Mouse (Mus musculus) c-Kit-positive CD71-positive TER-119-positive erythroid progenitor cells, embryonic 14.5 days (primary cell): ENCODE results near the gene Psmc1.

ENCODE experiments used
- DNase-seq: peaks from one replicate; pipeline ENCODE4 v3.0.0-alpha.2; 2013; ENCODE audit warnings: low spot score

Psmc1 gene

DNA sequence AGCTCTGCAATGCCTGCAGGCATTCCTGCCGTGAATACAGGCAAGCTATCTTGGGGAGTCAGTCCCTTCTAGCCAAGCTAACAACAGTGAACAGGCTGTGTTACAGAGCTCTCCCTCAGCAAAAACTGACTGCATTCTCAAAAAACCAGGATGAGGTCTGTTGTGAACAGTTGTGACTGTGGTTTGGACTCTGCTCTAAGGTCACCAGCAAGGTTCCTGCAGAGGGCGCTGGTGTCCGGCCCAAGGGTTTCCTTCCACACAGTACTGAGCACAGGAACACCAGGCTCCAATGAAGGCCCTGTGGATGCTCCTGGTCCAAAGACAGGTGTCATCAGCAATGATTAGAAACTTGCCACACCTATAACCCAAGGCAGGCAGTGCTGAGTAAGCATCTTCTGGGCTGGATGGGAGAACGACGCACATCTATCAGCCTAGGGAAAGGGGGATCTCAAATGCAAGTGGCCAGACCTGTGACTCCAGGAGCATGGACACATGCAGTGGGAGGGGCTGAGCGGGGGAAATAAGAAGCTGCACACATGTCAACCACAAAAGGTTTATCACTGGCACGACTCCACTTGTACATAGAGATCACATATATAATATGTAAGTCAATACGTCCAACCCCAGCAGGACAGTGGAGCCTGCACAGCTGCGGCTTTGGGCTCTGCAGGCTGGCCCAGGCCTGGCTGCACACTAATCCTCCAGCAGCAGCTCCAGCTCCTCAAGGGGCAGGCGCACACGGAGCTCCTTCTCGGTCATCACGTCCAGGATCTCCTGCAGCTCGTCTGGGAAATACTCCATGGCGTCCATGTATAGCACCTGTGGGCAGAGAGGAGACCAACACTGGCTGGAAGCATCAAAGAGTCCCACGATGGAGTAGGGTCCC is 15.2 kb downstream of the Psmc1 start:
- DNase-seq = no peak

DNA sequence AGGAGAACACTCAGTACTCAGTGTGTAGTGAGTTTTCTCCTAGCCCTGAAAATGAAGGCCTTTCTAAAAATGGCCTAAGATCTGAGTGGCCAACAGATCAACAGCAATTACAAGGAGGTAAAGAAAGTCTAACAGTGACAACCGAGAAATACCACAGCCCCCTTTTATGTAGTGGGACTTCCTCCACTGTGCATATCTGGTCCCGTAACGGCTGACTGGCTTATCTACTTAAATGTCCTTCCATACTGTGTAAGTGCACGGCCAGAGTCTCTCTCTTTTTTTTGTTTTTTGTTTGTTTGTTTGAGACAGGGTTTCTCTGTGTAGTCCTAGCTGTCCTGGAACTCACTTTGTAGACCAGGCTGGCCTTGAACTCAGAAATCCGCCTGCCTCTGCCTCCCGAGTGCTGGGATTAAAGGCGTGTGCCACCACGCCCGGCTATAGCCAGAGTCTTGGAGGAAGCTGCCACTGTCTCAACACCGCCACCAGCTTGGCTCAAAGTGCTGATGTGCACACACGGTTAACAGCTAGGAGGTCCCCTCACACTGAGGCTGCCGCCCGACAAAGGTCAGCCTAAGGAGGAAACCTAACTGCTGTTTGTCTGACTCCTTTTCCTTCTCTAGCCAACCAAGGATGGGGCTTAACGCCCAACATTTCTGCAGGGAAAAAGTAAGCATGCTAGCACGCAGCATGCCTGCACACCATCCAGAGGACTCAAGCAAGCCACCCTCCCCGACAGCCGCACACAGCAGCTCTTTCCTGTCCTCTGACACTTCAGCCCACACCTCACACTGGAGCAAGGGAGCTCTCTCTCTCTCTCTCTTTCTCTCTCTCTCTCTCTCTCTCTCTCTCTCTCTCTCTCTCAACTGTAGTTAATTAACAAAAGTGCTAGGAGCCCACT is 17.3 kb downstream of the Psmc1 start:
- no peak for DNase-seq

DNA sequence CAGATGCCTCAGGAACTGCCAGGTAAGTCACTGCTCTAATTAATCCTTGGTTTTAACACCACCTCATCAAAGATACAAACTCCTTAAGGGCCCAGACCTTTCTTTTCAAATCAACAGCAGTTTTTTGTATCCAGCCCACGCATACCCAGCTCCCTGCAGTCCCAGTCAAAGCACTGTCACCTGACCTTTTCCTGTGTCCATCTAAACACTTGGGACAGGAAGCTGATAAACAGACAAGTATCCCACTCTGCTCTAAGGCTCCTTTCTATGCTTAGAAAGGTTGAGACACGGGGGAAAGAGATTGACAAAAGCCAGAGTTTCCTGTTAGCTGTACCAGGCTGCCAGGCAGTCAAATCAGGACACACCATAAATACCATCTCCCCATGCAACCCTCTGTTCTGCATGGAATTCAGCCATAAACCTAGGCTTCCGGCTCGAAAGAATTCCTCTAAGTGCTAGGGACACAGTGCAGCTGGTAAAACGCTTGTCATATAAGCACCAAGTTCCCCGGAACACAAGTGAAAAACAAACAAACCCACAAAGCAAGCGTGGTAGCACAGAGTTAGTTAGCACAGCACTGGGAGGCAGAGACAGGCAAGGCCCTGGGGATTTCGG is 18.0 kb downstream of the Psmc1 start:
- DNase-seq = no peak

DNA sequence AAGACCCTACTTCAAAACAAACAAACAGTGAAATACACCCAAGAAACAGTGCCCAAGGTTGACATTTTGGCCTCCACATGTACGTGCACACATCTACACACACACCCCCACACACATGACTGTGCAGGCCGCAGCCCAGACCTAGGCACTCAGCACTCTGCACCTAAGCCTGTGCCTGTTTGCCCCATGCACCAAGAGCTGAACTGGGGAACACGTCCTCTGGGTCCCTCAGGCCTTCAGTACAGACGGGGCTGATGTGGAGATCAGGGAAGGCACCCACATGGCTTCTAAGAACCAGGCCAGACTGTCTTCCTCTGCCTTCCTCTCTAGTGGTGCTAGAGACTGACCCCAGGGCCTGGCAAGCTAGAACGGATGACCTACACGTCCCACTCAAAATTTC is 18.6 kb downstream of the Psmc1 start:
- DNase-seq = no peak

DNA sequence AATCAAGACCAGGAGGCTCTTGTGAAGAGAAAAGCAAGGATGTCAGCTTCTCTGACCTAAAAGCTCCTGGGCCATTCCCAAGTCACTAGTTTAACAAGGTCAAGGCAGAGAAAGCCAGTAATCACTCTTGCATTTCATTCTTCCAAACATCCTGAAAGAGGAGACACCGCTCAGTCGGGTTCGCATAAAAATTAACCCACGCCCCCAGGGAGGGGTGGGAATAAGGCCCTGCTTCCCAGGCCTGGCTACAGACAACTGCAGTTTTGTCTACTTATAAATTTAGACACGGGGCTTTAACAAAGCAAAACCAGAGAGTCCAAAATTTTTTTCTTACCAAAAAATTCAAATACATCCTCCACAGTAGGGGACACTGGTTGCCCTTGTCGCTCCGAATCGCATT is 19.0 kb downstream of the Psmc1 start:
- DNase-seq = no peak

DNA sequence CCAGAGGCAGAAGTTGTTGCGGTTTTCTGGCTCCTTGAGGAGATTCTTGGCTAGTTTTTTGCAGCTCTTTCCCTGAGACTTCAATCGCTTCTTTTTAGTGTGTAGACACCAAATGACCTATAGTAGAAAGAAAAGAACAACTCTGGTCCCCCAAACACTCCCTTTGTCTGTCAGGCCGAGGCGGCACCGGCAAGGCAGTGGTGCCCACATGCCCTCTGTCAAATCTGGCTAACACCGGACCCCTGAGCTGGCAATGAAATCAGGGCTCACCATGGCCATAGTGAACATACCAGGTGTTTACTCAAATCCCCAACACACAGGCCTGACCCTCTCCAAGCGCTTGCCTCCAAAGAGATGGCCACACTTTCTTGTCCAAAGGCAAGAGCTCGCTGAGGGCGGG is 21.2 kb downstream of the Psmc1 start:
- DNase-seq = no peak

DNA sequence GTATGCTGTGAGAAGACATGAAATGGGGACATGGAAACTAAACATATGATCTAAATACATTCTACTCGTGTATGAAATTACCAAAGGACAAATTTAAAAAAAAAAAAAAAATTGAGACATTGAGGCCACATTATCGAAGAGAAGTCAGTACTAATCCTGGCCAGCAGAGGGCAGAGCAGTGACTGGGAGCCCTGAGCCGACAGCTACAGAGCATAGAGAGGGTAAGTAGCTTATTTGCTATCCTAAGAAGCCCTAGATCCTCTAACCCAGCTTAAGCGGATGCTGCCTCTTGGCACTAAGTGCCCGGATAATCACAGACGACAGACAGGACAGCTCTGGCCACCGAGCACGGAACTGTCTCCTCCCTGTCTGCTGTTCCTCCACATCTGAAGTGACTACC is 21.7 kb downstream of the Psmc1 start:
- DNase-seq = peak; percentile 48

DNA sequence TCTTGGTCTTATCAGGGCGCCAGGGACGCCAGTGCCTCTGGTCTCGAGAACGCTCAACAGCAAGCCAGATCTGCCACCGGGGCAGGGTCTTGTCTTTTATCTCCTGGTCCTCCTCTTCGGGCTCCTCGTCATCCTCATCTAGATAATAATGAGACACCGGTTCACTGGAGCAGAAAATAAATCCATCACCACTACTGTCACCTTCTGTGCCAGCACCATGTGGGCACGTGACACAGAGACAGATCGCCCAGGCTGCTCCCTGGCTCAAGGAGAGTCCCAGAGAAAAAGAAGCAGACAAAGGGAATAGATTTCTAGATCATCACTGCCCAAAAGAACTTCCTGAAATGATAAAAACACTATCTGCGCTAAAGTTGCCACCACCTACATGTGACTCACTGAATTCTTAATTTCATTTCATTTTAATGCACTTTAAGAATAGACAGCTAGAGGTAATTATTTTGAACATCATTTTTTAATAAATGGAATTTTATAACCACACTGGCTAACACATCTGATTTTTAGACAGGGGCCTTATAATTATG is 24.5 kb downstream of the Psmc1 start:
- no peak for DNase-seq

DNA sequence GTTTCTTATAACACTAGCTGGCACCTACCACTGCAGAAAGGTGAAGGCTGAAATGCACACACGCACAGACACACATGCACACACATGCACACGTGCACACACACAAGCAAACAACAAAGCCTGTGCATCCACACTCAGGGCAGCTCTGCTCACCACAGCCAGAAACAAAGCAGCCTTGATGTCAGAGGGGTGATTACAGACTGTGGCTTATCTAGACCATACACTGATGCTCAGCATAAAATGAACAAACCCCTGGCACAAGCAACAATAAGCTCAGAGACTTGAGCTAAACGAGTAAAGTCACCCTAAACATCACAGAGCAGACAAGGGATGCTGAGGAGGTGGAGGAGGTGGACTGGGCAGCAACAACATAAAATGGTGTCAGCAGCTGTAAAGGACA is 25.2 kb downstream of the Psmc1 start:
- no peak for DNase-seq

DNA sequence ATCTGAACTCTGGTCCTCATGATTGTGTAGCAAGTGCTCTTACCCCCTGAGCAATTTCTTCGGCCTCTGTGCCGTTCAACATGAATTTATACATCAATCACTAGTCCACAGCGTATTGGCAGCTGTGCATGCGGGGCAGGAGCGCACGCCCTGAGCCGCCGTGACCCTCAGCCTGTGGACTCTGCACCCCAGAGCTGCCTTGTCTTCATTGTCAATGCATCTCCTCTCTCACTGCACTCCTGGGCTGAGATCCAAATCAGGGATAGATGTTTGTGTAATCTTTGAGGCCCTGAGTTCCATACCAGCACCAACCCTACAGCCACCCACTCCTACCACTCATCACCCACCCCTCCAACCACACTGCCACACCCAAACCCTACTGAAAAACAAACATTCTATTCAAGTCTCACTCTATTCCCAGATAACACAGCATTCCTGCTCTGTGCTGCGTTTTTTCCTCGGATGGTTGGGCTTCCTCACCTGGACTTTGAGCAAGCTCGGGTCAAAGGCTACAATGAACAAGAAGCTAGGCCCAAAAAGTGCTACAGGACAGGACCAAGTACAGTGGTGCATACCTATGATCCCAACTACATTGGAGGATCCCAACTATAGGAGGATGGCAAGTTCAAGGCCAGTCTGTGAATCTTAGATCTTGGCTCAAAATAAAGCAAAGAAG is 33.0 kb downstream of the Psmc1 start:
- DNase-seq = no peak

DNA sequence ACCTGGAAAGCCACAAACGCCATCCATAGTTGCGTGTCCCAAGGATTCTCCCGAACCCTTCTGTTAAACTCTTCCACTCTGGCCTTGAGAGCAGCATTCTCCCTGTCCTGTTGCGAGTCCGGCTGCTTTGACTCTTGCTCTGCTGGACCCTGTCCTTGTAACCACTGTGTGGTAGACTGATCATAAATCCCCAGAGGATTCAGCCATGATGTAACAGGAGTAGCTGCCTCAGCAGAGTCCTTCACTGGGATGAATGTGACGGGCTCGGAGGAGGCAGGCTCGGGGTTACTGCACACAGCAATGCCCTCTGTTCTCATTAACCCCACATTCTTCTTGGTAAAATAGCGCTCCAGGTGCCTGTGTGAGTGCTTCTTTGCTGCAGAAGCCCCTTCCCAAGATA is 33.8 kb downstream of the Psmc1 start:
- no peak for DNase-seq

DNA sequence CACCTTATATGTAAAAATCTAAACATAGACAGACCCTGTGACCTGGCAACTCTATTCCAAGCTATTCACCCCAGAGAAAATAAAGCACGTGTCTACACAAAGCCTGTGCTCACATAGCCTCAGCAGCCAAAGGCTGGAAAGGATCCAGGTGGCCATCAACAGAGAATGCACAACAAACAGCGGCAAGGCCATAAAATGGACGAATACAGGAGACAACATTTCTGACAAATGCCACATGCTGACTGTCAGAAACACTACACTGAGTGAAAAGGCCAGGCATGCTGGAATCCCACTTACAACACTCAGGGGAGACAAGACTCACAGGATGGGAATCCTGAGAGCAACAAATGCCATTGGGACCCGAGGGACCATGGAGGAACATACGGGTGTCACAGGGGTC is 34.3 kb downstream of the Psmc1 start:
- no peak for DNase-seq

DNA sequence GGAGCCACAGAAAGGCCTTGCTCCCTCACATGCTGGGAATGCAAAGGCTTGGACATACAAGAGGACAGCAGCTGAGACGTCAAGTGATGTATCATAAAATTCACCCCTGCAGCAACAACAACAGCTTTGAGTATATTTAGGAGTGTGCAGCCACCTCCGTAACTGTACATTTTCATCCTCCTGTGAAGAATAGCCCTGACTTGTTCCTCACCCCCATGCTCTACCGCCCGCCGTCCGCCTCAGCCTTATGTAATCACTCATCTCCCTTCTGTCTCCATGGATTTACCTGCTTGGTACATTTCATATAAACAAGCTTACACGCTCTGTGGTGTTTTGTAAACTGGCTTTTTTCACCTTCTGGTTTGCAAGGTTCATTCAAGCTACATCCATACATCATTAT is 42.5 kb downstream of the Psmc1 start:
- DNase-seq = no peak

DNA sequence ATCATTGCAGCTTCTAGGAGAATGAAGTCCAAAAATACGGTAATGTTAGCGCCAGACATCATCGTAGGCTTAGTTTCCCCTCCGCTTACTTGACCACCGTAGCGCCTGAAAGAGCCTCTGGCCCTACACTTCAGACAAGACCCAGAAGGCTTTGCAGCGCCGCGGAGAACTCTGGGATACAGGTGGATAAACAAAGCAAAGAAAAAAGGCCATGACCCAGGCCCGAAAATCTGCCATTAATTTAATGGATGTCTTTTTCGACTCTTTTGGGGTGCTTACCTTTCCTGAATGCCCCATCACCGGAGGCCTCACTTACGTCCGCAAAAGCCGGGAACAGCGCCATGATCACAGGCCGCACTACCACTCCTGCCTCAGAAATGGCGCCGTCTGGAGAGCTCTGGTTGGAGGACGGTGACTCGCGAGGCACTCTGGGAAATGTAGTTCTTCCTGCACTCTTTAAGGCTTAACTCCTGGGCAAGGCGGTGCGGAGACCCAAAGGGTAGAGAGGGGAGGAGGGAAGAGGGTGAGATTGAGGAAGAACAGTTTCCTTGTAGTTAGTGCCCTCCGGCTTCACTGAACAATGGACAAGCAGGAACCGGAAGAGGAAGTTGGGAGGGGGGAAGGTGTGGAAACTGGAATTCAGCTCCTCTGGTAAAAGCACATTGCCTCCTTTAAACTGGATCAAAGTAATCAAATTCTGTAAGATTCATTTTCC is 49.5 kb downstream of the Psmc1 start, which contains the start of gene Nrde2:
Nrde2 (minus strand) TSS at position 393 of the 715 bp plus-strand sequence.
- peak; percentile 85 for DNase-seq

DNA sequence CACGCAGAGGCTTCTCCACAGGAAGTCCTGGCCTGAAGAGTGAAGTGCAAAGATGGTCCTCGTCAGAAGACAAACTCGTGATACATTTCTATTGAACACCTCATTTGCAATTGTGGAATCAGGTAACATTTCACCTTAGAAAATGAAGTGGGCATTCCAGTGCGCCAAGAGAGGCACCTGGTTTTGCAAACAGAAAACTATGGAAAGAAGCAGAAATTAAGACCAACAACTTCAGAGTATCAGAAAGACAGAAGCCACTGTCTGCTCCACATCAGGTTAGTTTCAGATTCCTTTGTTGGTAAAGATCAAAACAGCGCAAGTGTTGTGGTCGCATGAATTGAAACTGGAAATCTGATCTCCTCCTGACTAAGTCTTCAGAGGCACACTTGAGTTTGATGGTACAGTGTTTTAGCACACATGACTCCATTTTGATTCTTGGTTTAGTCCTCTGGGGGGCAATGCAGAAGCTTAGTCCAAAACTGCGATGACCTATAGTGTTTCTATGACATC is 55.1 kb downstream of the Psmc1 start:
- no peak for DNase-seq

DNA sequence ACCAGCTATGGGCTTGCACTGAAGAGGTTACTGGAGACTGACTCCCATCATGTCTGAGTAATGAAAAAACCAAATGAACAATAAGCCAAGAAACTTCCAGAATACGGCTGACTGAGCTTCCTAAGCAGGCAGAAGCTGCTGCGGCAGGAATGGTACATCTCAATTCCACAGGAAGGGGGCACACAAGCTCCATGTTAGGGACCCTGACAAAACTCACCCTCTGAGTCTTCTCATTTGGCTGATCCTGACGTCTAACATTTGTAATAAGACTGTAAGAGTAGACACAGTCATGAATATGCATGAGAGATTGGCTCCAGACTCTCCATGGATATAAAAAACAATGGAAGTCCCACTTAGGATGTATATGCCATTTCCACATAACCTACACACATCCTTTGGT is 56.2 kb downstream of the Psmc1 start:
- no peak for DNase-seq

DNA sequence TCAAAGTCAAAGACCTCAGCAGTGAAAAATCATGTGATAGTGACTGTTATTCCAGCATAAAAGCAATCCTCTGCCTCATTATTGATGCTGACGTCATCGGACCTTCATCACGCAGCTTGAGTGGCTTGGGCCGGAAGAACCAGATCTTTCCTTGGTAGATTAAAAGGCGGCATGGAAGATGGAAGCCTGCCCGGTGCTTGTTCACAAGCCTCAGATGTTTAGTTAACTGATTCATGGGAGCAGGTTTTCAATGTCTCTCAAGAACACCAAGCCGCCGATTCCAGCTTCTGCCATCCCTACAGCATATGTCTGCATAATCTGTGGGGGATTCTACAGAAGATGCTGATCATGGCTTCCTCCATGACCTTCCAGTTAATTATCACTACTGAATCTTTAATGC is 57.0 kb downstream of the Psmc1 start:
- DNase-seq = no peak

DNA sequence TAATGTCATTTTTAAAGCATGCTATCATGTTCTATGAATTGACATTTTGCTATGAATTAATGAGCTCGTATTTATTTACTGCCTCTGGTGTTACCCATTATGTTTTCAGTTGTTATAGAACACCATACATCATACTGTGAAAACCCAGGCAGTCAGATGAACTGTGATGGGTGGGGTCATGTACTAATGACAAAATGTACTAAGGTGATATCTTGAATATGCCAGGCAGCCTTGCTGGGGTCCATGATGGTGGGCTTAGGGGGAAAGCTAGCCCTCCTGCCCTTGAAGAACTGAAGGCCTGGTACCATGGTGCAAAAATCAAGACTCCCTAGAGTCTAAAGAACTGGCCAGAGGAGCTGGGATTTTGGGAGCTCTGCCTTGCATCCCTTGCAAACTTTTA is 57.5 kb downstream of the Psmc1 start:
- DNase-seq = no peak

DNA sequence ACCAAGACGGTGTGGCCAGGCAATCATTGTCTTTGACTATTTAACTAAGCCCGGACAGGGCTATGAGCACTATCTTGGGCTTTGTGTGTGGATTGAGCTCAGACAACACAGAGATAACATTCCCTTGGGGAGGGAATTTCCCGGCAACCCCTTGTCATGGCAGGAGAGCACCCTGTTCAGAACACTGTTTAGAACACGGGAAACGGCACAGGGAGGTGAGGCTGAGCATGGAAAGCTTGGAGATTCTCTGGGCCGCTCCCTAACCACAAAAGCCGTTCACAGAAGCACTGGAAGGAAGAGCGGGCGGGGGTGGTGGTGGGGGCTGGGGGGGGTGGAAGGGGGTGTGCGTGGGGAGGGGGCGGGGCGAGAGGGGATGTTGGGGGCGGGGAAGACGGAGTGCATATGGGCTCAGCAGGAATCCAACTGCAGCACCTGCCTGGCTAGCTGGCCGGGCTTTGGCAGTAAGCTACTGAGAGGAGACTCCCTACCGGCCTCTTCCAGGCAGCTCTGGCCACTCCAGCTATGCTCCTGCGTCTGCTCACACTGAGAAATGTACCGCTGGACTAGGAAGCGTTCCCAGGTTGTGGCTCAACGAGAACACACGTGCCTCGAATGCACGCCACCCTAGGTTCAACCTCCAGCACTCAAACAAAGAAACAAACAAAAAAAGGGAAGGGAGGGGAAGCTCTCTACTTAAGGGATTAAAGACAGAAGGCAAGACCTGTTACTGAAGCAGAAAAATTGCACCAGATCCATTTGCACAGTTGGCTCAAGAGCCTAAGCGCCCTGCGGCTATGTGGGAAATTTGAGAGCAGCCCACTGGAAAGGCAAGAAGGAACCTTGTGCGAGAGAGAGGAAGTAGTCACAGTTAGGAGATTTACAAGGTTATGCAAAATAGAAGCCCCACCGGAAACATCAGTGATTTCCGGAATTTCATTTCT is 58.2 kb downstream of the Psmc1 start:
- no peak for DNase-seq

DNA sequence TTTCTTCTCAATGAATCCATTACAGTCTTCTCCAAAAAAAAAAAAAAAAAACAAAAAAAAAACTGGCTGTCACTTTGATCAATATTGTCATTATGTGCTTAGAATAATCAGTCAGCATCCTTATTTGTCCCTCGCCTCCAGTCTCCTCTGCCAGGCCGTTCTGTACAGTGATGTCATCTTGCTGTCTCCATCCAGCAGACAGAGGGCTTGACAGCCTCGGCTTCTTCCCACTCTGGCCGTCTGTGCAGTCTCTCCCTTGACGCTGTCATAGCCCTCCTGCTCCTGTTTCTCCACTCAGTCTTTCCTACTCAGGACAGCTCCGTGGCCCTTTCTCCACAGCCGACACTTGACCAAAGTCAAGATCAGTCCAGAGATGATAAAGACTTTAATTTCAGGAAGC is 62.5 kb downstream of the Psmc1 start:
- DNase-seq = no peak
